Mouse (Mus musculus) thymus, adult 2 months (tissue): ENCODE measurements around the gene Eif3d.

Experiments used
- CTCF ChIP-seq: fragments of 200-500 bp; IDR thresholded peaks from 2 replicates; pipeline ENCODE4 v1.5.1; 2012; ENCODE audit warnings: mild to moderate bottlenecking, control low read depth, low read length, moderate library complexity, borderline replicate concordance; ENCODE audit not compliant: control insufficient read depth, poor library complexity, insufficient read depth; ENCODE audit errors: extremely low read depth
- POLR2A ChIP-seq: fragments of 200-500 bp; IDR thresholded peaks from 2 replicates; pipeline ENCODE4 v1.6.1; 2012; ENCODE audit warnings: mild to moderate bottlenecking, low read length, control low read depth, moderate library complexity; ENCODE audit not compliant: control insufficient read depth, poor library complexity, insufficient read depth; ENCODE audit errors: extremely low read depth

GRCm38 (mm10) chr15:77979427-77979865 lies 8.8 kb upstream of the Eif3d start:
- TF ChIP-seq CTCF (no peak), POLR2A (no peak)
